Mouse (Mus musculus): ENCODE data around the gene Gm45213.

GRCm38 (mm10) chr7:66091553-66091952, 48.2 kb downstream of the Gm45213 start:
- no peak for TF ChIP-seq POLR2A (IDR thresholded peaks at IDR 0.05; ENCODE audit: insufficient read length, low read depth)
- no peak for TF ChIP-seq REST (IDR thresholded peaks at IDR 0.05; ENCODE audit: insufficient read depth, insufficient read length)
- no peak for TF ChIP-seq USF1 (IDR thresholded peaks at IDR 0.05; ENCODE audit: low read depth)
- no peak for TF ChIP-seq MYOD1 (IDR thresholded peaks at IDR 0.05; ENCODE audit: control insufficient read depth in 1 of 3, insufficient read length in 2 of 3, low read depth in 2 of 3)

Measured in myocyte (in vitro differentiated cells).